Mouse (Mus musculus) urinary bladder, postnatal 14 days (tissue): ENCODE measurements at regions not wholly inside any gene's neighbourhood (a gene's known extent, or its start where the extent isn't known, plus 50 kb on each side); places are given as distances from the start of the nearest gene placed in this dataset.

ENCODE experiments used
- DNase-seq: peaks from one replicate; pipeline ENCODE4 v3.0.0; 2021; ENCODE audit warnings: low spot score

- no peak for DNase-seq
Observed at GRCm38 (mm10) chr3:66430187-66430586, 133.6 kb upstream of the Veph1 start.

- no peak for DNase-seq
Observed at GRCm38 (mm10) chr3:66422445-66423037, 125.9 kb upstream of the Veph1 start.

GRCm38 (mm10) chr3:66410706-66411277 lies 114.2 kb upstream of the Veph1 start:
- peak; percentile 12 for DNase-seq

GRCm38 (mm10) chr3:66408791-66409190 lies 112.2 kb upstream of the Veph1 start:
- DNase-seq, result no peak

- DNase-seq, result no peak
Observed at GRCm38 (mm10) chr3:66405645-66406044, 109.0 kb upstream of the Veph1 start.

DNA sequence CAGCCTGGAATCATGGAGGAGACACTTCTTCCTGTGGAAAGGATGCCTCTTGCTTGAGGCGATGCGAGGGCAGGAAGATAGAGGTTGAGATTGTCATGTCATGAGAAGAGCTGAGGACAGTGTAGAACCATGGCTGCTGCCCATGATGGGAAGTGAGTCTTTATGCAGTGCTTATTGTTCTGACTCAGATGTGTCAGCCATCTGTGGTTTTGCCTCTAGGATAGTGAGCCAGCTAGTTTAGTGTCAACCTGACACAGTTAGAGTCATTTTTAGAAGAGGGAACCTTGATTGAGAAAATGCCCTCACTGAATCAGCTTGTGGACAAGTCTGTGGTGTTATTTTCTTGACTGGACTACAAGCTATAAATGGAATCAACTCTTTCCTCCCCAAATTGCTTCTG lies 107.1 kb upstream of the Veph1 start:
- DNase-seq, result no peak

DNA sequence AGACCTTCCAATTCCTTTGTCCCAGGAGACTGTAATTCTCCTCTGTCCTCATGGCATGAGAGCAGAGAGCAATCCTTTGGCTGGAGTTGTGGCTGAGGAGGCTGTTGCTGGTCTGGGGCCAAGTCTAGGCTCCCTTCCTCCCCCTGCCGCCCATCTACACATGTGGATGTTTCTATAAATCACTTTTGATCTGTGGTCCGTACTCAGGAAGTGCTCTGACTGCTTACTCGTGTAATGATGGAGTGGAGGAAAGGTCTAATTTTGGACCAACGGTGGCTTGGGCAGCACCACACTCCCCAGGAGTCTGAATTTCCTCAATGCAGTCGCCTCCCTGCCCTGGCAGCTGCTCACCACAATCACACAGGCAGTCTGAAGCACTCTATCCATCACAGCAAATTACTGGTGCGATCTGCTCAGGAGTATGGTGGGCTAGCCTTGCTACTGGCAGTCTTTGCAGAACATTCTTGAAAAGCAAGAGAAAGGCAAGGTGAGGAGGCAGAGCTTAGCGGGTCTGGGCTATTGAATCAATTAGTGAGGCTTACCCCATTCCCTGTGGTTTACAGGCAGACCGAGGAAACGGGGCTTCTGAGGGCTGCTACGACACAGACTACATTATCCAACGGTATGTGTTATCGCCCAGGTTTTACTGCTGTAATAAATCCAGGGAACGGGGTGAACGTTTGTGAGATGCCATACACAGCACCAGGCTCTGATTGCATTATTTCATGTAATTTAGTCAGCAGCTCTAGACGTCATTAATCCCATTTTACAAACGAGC lies 104.3 kb upstream of the Veph1 start:
- DNase-seq, result no peak

DNA sequence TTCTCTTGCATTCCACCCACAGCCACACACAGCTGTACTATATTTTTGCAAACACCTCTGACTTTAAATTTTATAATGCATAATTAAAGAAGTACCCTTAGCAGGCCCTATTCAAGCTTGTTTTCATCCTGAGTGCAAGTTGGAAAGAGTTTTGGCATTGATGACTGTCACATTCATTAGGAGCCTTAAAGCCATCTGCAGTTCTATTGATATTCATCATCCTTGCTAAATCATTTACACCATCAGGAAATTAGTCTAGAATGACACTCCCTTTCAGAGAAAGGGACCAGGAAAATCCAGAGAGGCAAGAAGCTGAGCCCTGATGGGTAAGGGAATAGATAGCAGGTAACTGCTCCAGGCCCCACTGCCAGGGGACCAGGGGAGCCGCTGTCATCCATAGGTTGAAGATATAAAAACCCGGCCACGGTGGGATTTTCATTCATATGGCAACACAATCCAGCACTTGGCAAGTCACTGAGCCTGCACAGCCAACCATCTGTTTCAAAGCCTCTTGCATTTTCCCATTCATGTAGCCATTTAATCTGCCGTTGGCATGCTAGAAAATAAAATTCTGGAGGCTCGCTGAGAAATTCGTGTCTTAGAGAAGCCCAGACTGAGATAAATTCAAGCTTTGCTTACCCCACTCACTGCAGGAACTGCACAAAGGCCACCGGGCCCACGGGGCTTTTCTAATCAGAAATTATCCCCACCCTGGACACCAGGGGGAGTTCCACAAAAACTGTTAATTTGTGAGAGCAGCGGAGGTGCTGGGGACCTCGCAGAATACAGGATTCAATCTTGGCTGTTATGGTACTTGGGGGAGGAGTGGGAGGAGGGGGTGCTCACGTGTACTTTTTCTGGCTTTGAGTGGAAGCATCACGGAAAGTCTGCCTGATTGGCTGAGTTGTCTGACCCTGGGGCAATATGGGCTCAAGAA lies 101.8 kb upstream of the Veph1 start:
- DNase-seq, result no peak

DNA sequence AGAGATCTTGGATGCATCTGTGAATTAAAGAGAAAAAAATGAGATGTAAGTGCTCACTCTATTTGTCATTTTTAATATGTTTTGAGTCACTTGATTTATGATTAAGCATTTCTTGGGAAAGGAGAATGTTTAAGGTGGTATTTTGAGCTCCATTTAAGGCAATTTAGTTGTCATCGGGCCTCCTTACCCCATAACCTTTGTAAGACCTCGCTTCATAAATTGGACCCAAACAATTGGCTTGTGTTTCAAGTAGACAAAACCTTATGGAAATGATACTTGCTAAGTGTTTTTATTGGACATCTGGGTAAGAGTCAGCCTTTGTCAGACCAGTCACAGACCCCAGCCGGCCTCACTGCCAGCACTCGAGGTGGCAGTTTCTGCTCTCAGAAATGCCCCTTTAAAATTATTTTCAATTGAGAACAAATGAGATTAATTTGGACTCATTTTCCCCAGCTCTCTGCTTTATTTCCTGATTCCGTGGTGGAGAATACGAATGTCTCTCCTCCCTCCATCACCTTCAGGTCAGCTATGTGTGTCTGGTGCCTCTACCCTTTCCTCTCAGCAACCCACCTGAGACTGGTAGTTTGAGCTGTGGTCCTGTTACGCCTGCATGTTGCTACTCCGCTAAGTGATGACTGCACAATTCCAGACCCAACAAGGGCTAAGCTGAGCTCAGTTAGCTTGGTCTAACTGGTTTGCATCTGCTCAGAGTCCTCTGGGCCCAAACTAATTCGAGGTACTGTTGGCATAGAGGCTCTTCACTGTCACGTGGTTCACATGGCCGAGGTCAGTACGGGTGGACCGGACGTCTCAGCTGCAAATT lies 78.7 kb upstream of the Veph1 start:
- no peak for DNase-seq

- DNase-seq, result no peak
Observed at GRCm38 (mm10) chr3:66374603-66375002, 78.0 kb upstream of the Veph1 start.

- no peak for DNase-seq
Observed at GRCm38 (mm10) chr3:66373807-66374575, 77.4 kb upstream of the Veph1 start.
